8 mouse cellular contexts compared by ENCODE assay signal in genomic region chr13:76844629-76845255, GRCm38 (mm10).
DNase-seq lines count a peak whose midpoint lies in the region; ATAC-seq and TF ChIP-seq lines count a peak whose summit lies in the region.

No protein-coding gene starts in this region.

- no peaks in the 10 kb centered on the region for H3K36me3 ChIP-seq in lung, embryonic 16.5 days (ENCODE audit: control insufficient read depth, insufficient read depth, low read length)

- POLR2A ChIA-PET in Patski (lab: Charles Lee): no interaction called here

- TF ChIP-seq CTCF in Patski (IDR thresholded peaks at IDR 0.05): peak; percentile 64

- no peak overlapping the region for H3K9ac ChIP-seq in lung, embryonic 16.5 days (ENCODE audit: low read length)

- H3K27me3 ChIP-seq in Patski: peaks cover 5% of the 10 kb centered on the region
- no peaks in the 10 kb centered on the region for H3K27me3 ChIP-seq in lung, embryonic 16.5 days (ENCODE audit: control insufficient read depth, insufficient read depth, low read depth, low read length)

- no peaks in the 10 kb centered on the region for H3K4me1 ChIP-seq in lung, embryonic 16.5 days (replicated peaks; ENCODE audit: control insufficient read depth, insufficient read depth, low read length)

- WGBS in lung, embryonic 16.5 days: 46% methylated on average over 8 of the region's 8 CpGs

- peak; percentile 84 for DNase-seq in 416B (ENCODE audit: low read depth)
- no peak for DNase-seq in Patski (ENCODE audit: low read depth, low spot score)
- DNase-seq in cerebellum, adult 9-10 months: peak; percentile 50
- DNase-seq in frontal cortex, postnatal 36 days (ENCODE audit: low spot score in 2 of 2): peak; percentile 54 to 75
- DNase-seq in kidney, postnatal 14 days: peak; percentile 22
- DNase-seq in ovary, adult 18-20 months (ENCODE audit: low spot score): peak; percentile 2
- peak; percentile 39 for DNase-seq in thymus, postnatal 0 days (ENCODE audit: low spot score)

- no peaks in the 10 kb centered on the region for H3K9me3 ChIP-seq in lung, embryonic 16.5 days (ENCODE audit: control insufficient read depth, low read length)

- CTCF ChIA-PET in Patski (lab: Charles Lee): interaction anchor here (0.6 to 3.6 kb wide), 9 partner anchors 11 to 485 kb away, joined by 3 to 15 read pairs (median 5); no protein-coding TSS in a partner anchor

- H3K4me2 ChIP-seq in lung, embryonic 16.5 days (ENCODE audit: low read depth, low read length): no peak overlapping the region

- ATAC-seq in Patski: peak; percentile 51
- ATAC-seq in lung, embryonic 16.5 days (ENCODE audit: low read depth): 0 out of 2 replicates have a peak, but pooled peaks have one; percentile 23

- H3K4me3 ChIP-seq in lung, embryonic 16.5 days (ENCODE audit: low read length): no peak overlapping the region

- no peak overlapping the region for H3K27ac ChIP-seq in lung, embryonic 16.5 days (ENCODE audit: low read length)

- in situ Hi-C loops in Patski (cut with MboI; ENCODE audit: low pct_unique_long_range_greater_than_20kb): loop anchor here (10.0 kb wide), 1 partner anchor 1340 kb away; no protein-coding TSS in a partner anchor
